Mouse (Mus musculus): ENCODE measurements at regions not wholly inside any gene's neighbourhood (a gene's known extent, or its start where the extent isn't known, plus 50 kb on each side); places are given as distances from the start of the nearest gene placed in this dataset.

GRCm38 (mm10) chr17:47104328-47104727 lies 94.0 kb upstream of the Ubr2 start:
- ATAC-seq (ENCODE audit: extremely low read depth, insufficient number of reproducible peaks, low FRiP score, poor library complexity, severe bottlenecking) (no peak), DNase-seq (ENCODE audit: low spot score) (no peak)
- no peak overlapping the region for H3K4me3 ChIP-seq (ENCODE audit: low read depth, low read length)
- no peaks in the 10 kb centered on the region for H3K36me3 ChIP-seq (replicated peaks)
- H3K9me3 ChIP-seq (replicated peaks), result no peaks in the 10 kb centered on the region
- H3K4me1 ChIP-seq (ENCODE audit: insufficient read depth, low read depth, low read length), result no peaks in the 10 kb centered on the region
- no peaks in the 10 kb centered on the region for H3K27me3 ChIP-seq (ENCODE audit: insufficient read depth, low read length)
- no peak for TF ChIP-seq TAL1 (conservative IDR thresholded peaks at IDR 0.05; ENCODE audit: low read depth, low read length)
- TF ChIP-seq CTCF (IDR thresholded peaks at IDR 0.05; ENCODE audit: low read depth, low read length), result no peak
- no peak for TF ChIP-seq POLR2AphosphoS5 (IDR thresholded peaks at IDR 0.05; ENCODE audit: insufficient replicate concordance, low read depth, low read length)
- no peak for TF ChIP-seq GATA1 (IDR thresholded peaks at IDR 0.05; ENCODE audit: borderline replicate concordance, low read length)
- TF ChIP-seq GATA2 (IDR thresholded peaks at IDR 0.05; ENCODE audit: borderline replicate concordance, low read depth, low read length), result no peak

- H3K9me3 ChIP-seq (replicated peaks), result no peaks in the 10 kb centered on the region
- TF ChIP-seq POLR2AphosphoS5 (IDR thresholded peaks at IDR 0.05; ENCODE audit: insufficient replicate concordance, low read depth, low read length) (no peak), GATA2 (IDR thresholded peaks at IDR 0.05; ENCODE audit: borderline replicate concordance, low read depth, low read length) (no peak), TAL1 (conservative IDR thresholded peaks at IDR 0.05; ENCODE audit: low read depth, low read length) (no peak), CTCF (IDR thresholded peaks at IDR 0.05; ENCODE audit: low read depth, low read length) (no peak), GATA1 (IDR thresholded peaks at IDR 0.05; ENCODE audit: borderline replicate concordance, low read length) (no peak)
- ATAC-seq (ENCODE audit: extremely low read depth, insufficient number of reproducible peaks, low FRiP score, poor library complexity, severe bottlenecking) (no peak), DNase-seq (ENCODE audit: low spot score) (no peak)
- H3K4me1 ChIP-seq (ENCODE audit: insufficient read depth, low read depth, low read length), result no peaks in the 10 kb centered on the region
- no peaks in the 10 kb centered on the region for H3K36me3 ChIP-seq (replicated peaks)
- no peak overlapping the region for H3K4me3 ChIP-seq (ENCODE audit: low read depth, low read length)
- H3K27me3 ChIP-seq (ENCODE audit: insufficient read depth, low read length), result no peaks in the 10 kb centered on the region
Observed at GRCm38 (mm10) chr17:47095191-47095590, 84.8 kb upstream of the Ubr2 start.

DNA sequence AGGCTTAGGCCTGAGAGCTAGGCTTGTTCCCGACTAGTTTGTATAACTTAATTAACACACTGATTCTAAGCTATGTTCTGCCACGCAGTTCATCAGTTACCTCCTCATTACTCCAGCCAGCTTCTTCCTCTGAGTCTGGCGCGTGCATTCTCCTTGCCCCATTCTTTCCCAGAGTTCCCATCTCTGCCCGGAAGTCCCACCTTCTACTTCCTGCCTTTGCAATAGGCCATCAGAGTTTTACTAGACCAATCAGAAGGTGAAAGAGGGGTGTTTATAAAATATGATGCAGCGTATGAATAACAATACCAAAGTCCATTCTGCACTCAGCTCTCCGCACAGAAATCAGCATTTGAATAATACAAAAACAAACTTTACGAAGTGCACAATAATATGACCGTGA lies 81.7 kb upstream of the Ubr2 start:
- Histone ChIP-seq H3K36me3 (replicated peaks) (no peaks in the 10 kb centered on the region), H3K27me3 (ENCODE audit: insufficient read depth, low read length) (no peaks in the 10 kb centered on the region), H3K4me1 (ENCODE audit: insufficient read depth, low read depth, low read length) (no peaks in the 10 kb centered on the region), H3K4me3 (ENCODE audit: low read depth, low read length) (no peak overlapping the region), H3K9me3 (replicated peaks) (peaks cover 4% of the 10 kb centered on the region)
- ATAC-seq (ENCODE audit: extremely low read depth, insufficient number of reproducible peaks, low FRiP score, poor library complexity, severe bottlenecking), result no peak
- no peak for DNase-seq (ENCODE audit: low spot score)
- no peak for TF ChIP-seq CTCF (IDR thresholded peaks at IDR 0.05; ENCODE audit: low read depth, low read length)
- TF ChIP-seq TAL1 (conservative IDR thresholded peaks at IDR 0.05; ENCODE audit: low read depth, low read length), result no peak
- no peak for TF ChIP-seq GATA1 (IDR thresholded peaks at IDR 0.05; ENCODE audit: borderline replicate concordance, low read length)
- no peak for TF ChIP-seq POLR2AphosphoS5 (IDR thresholded peaks at IDR 0.05; ENCODE audit: insufficient replicate concordance, low read depth, low read length)
- no peak for TF ChIP-seq GATA2 (IDR thresholded peaks at IDR 0.05; ENCODE audit: borderline replicate concordance, low read depth, low read length)

DNA sequence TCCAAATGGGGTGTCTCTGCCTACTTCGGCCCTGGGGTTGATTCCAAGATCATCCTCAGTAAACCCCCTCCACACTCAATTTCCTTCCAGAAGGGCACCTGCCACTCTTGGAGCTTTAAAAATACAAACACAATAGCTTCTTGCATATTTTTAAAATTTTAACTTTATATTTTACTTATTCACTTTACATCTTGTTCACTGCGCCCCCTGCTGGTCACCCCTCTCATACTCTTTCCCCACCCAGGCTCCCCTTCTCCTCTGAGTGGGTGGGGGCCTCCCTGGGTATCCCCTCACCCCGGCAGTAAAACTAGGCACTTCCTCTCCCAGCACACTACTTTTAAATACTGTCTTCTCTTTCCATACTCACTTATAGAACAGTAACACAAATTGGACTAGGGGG lies 79.4 kb upstream of the Ubr2 start:
- H3K27me3 ChIP-seq (ENCODE audit: insufficient read depth, low read length), result no peaks in the 10 kb centered on the region
- ATAC-seq (ENCODE audit: extremely low read depth, insufficient number of reproducible peaks, low FRiP score, poor library complexity, severe bottlenecking) (no peak), DNase-seq (ENCODE audit: low spot score) (no peak)
- no peaks in the 10 kb centered on the region for H3K36me3 ChIP-seq (replicated peaks)
- peaks cover 4% of the 10 kb centered on the region for H3K9me3 ChIP-seq (replicated peaks)
- H3K4me3 ChIP-seq (ENCODE audit: low read depth, low read length), result no peak overlapping the region
- TF ChIP-seq CTCF (IDR thresholded peaks at IDR 0.05; ENCODE audit: low read depth, low read length) (no peak), POLR2AphosphoS5 (IDR thresholded peaks at IDR 0.05; ENCODE audit: insufficient replicate concordance, low read depth, low read length) (no peak), GATA2 (IDR thresholded peaks at IDR 0.05; ENCODE audit: borderline replicate concordance, low read depth, low read length) (no peak), TAL1 (conservative IDR thresholded peaks at IDR 0.05; ENCODE audit: low read depth, low read length) (no peak), GATA1 (IDR thresholded peaks at IDR 0.05; ENCODE audit: borderline replicate concordance, low read length) (no peak)
- H3K4me1 ChIP-seq (ENCODE audit: insufficient read depth, low read depth, low read length), result no peaks in the 10 kb centered on the region

DNA sequence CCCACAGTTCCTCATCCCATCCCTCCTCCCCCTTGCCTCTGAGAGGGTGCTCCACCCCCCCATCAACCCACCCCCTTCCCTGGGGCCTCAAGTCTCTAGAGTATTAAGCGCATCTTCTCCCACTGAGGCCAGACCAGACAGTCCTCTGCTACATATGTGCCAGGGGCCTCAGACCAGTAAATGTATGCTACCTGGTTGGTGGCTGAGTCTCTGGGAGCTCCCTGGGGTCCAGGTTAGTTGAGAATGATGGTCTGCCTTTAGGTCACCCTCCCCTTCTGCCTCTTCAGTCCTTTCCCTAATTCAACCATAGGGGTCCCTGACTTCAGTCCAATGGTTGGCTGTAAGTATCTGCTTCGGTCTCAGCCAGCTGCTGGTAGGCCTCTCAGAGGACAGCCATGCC lies 58.9 kb upstream of the Ubr2 start:
- H3K27me3 ChIP-seq (ENCODE audit: insufficient read depth, low read length), result 0 out of 2 replicates have a peak, but pooled peaks cover 3% of the 10 kb centered on the region
- H3K4me1 ChIP-seq (ENCODE audit: insufficient read depth, low read depth, low read length), result no peaks in the 10 kb centered on the region
- no peaks in the 10 kb centered on the region for H3K9me3 ChIP-seq (replicated peaks)
- ATAC-seq (ENCODE audit: extremely low read depth, insufficient number of reproducible peaks, low FRiP score, poor library complexity, severe bottlenecking) (no peak), DNase-seq (ENCODE audit: low spot score) (no peak)
- no peaks in the 10 kb centered on the region for H3K36me3 ChIP-seq (replicated peaks)
- TF ChIP-seq GATA2 (IDR thresholded peaks at IDR 0.05; ENCODE audit: borderline replicate concordance, low read depth, low read length) (no peak), TAL1 (conservative IDR thresholded peaks at IDR 0.05; ENCODE audit: low read depth, low read length) (no peak)
- no peak overlapping the region for H3K4me3 ChIP-seq (ENCODE audit: low read depth, low read length)

- DNase-seq (ENCODE audit: low spot score), result no peak
- Histone ChIP-seq H3K27me3 (ENCODE audit: insufficient read depth, low read length) (peaks cover 6% of the 10 kb centered on the region; the same call in 1 of the 2 replicates), H3K4me3 (ENCODE audit: low read depth, low read length) (no peak overlapping the region)
Observed at GRCm38 (mm10) chr17:47065307-47065901, 55.0 kb upstream of the Ubr2 start.

More at GRCm38 (mm10) chr17:47065307-47065901, 55.0 kb upstream of the Ubr2 start:
- TF ChIP-seq CTCF (IDR thresholded peaks at IDR 0.05; ENCODE audit: low read depth, low read length), result no peak
- no peak for TF ChIP-seq POLR2AphosphoS5 (IDR thresholded peaks at IDR 0.05; ENCODE audit: insufficient replicate concordance, low read depth, low read length)
- no peak for TF ChIP-seq GATA2 (IDR thresholded peaks at IDR 0.05; ENCODE audit: borderline replicate concordance, low read depth, low read length)
- TF ChIP-seq GATA1 (IDR thresholded peaks at IDR 0.05; ENCODE audit: borderline replicate concordance, low read length), result no peak
- no peak for TF ChIP-seq TAL1 (conservative IDR thresholded peaks at IDR 0.05; ENCODE audit: low read depth, low read length)
- no peak for ATAC-seq (ENCODE audit: extremely low read depth, insufficient number of reproducible peaks, low FRiP score, poor library complexity, severe bottlenecking)
- no peaks in the 10 kb centered on the region for H3K36me3 ChIP-seq (replicated peaks)
- H3K4me1 ChIP-seq (ENCODE audit: insufficient read depth, low read depth, low read length), result no peaks in the 10 kb centered on the region
- no peaks in the 10 kb centered on the region for H3K9me3 ChIP-seq (replicated peaks)
